Mouse (Mus musculus) cerebellum, adult 11-12 months (tissue): ENCODE data around the gene Gpsm2.

Source experiments
- DNase-seq: peaks from one replicate; pipeline ENCODE4 v3.0.0; 2022

The Gpsm2 gene

DNA sequence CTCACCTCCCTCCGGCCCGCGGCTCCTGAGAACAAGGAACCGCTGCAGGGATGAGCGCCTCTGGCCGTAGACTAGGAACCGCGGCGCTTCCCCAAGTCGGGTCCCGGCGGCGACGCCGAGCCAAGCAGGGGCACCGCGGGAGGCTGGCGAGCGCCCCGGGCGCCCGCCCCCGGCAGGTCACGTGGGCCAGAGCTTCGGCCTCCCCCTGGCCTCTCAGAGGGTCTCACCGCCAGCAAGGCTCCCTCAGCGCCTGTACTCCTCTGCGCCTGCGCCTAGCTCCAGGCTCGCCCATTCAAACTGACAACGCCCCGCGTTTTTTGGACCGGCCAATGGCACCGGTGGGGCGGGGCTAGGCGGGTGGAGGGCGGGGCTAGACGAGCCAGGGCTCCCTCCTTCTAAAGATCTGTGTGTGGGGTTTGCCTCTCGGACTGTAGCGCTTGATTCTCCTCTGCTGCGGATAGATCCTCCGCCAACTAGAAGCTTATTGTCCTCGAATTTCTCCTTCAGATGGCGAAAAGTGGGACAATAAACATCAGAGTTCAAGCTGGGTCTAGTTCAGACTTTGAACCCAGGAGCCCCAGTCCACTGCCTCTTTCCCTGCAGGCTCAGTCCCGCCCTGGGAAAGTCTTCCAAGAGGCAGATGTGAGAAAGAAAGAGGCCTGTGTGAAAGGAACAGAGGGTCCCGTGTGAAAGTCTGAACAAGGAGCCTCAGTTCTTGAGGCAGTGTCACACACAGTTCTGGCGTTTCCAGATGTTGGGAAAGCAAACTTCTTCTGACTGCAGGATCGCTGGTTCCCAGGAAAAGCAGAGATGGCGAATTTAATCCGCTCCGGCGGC, at the start of gene Gpsm2:
TSS of gene Gpsm2 (minus strand) at position 274 of the 837 bp plus-strand sequence.
- DNase-seq: peak; percentile 87

DNA sequence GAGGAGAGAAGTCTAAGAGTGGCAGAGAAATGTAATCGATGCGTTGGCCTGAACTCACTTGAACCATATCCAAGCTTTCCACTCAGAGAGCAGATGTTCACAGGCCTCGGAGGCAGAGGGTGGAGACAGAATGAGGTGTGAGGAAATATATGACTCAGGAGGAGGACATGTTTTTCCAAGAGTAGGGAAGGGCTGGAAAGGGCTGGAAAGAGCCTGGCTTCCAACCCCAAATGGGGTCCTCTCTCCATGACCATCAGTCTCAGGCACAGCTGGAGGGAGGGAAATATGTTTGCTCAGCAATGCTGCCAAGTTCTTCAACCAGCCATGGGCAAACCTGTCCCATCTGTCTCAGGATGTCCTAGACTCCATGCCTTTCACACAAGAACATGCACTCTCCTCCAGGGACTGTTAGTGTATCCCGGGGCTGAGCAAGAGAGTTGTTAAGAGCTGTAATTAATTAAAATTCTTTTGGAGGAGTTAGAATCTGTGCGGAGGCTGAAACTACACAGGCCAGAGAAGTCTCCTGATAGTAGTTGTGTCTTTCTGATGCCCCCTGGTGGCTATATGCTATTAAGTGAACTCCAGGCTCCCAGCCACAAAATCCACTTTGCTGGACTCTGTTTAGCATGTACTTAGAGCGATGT, 48.7 kb upstream of the Gpsm2 start:
- DNase-seq: peak; percentile 5

GRCm38 (mm10) chr3:108769547-108769946, 47.4 kb upstream of the Gpsm2 start:
- DNase-seq: no peak

DNA sequence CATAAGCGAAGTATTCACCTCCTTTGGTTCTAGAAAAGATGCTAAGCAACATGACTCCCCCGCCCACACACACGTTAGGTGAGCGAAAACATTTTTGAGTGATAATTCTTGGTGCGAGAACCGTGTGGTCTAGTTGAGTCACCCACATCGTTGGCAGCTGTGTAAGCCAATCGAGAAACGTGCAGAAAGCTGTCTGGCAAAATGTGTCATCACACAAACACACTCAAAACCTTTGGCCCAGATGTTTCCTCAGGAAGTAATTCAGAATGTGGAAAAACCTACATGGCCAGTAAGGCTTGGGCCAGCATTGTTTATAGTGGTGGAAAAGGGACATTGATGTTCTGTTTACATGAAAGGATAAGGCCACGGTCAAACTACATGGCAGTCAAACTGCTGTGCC, 45.3 kb upstream of the Gpsm2 start:
- no peak for DNase-seq

DNA sequence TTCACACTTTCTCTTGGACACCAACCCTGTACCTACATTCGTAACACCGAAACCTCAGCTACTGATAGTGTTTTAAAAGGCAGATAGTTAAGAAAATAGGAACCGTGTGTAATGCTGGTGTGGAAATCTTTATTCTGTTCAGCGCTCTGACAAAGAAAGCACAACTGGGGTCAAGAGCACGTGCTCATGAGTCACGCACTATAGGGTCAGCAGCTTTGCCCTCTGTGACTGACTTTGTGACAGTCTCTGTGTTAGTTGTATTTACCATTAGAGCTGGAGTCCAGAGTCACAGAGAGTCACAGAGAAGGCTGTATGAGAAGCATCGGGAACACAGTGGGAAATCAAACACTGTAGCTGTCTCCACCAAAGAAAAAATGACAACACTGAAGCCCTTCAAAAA, 44.8 kb upstream of the Gpsm2 start:
- no peak for DNase-seq

- DNase-seq: no peak
Observed at GRCm38 (mm10) chr3:108765476-108765875, 43.4 kb upstream of the Gpsm2 start.

DNA sequence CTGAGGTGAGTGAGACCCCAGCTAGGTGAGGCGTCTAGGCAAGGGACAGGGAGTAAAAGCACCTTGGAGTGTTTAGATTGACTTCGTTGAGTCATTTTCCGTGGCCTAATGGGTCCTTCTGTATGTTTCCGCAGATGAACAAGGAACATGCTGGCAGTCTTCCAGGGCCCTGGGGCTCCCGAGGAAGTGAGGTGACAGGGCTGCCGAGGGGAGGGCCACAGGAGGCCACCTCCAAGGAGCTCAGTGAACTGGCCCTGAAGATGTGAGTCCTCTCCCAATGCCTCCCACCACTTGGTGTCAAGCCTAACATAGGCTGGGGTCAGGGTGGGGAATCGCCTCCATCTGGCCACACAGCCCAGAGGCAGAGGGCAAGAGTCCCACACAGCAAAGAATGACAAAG, 42.9 kb upstream of the Gpsm2 start:
- DNase-seq: no peak

DNA sequence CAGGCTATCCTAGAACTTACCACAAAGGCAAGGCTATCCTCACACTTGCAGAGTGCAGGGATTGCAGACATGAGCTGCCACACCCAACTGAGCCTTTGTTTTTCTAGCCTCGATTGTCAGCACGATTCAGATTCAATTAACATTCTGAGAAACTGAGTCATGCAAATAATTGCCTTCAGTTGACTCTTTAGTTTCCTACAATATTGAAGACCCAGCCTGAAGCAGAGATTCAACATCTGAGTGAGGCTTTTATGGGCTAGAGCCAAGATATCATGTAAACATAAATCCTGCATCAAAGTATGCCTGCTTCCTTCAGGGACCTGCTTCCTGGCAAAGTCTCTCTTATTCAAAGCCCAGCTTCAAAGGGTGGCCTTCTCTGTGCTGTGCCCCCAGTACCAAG, 41.6 kb upstream of the Gpsm2 start:
- no peak for DNase-seq

DNA sequence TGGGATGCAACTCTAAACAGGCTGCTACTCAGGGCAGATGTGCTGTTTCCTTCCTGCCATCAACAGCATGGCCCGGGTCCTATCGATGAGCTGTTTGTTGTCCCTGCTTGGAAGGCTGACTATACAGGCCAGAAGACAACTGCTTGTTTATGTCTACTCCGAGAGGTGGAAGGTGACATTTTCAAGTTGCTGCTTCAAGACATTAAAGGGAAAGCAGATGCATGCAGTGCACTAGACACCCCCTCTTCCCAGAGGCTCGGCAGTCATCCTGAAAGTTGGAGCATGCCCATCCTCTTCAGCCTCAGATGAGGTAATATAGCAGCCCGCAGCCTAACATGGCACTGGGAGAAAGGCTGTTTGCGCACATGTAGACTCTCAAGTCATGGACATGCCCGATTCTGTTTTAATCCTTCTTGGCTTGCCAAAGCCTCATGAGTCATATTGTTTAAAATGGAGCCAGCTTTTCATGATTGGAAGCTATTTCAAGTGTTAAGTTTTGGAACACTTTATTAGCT, 40.5 kb upstream of the Gpsm2 start:
- DNase-seq: no peak

GRCm38 (mm10) chr3:108759566-108760420, 37.7 kb upstream of the Gpsm2 start:
- DNase-seq: no peak

GRCm38 (mm10) chr3:108757570-108757969, 35.5 kb upstream of the Gpsm2 start:
- no peak for DNase-seq

GRCm38 (mm10) chr3:108756131-108756530, 34.0 kb upstream of the Gpsm2 start:
- DNase-seq: no peak

GRCm38 (mm10) chr3:108755542-108755941, 33.4 kb upstream of the Gpsm2 start:
- no peak for DNase-seq

DNA sequence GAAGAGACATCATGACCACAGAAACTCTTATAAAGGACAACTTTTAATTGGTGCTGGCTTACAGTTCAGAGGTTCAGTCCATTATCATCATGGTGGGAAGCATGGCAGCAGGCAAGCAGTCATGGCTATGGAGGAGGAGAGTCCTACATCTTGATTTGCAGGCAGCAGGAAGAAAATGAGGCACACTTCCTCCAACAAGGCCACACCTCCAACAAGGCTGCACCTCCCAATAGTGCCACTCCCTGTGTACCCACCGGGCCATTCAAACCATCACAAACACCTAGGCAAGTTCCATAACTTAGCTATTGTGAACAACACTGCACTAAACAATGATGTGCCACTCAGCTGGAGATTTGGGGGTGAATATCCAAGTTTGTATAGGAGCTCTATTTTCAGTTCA, 32.4 kb upstream of the Gpsm2 start:
- no peak for DNase-seq

- DNase-seq: no peak
Observed at GRCm38 (mm10) chr3:108751691-108752090, 29.6 kb upstream of the Gpsm2 start.

GRCm38 (mm10) chr3:108751061-108751460, 29.0 kb upstream of the Gpsm2 start:
- no peak for DNase-seq

GRCm38 (mm10) chr3:108744060-108744459, 22.0 kb upstream of the Gpsm2 start:
- no peak for DNase-seq

DNA sequence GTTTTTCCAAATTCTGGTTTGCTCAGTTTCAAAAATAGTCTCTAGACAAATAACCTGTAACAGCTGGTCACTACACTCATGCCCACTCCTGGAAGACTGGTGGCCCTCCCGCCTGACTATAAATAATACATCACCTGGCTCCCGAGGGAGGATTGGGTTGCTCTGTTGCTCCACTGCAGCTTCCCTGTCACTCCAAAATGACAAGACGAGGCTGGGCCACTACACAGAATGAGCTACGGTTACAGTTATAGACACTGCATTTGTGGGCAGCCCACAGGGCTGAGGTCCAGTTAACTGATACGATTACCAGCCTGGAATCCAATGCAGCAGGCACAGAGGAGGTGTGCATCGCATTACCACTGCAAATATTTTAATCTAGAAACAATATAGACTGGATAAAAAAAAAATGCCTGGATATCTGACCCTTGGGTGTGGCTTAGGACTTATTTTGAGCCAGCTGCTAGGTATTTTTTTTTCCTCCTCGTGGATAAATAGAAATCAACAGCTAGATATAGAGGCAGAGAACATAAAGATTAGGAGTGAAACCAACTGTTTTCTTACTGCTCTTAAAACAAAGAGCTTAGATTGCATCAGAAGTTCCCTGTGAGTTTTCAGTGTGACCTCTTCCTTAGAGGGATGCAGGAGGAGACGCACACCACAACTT, 17.1 kb upstream of the Gpsm2 start, which contains the start of gene Aknad1:
TSS of gene Aknad1 (plus strand) at position 614 of the 664 bp plus-strand sequence.
- no peak for DNase-seq

GRCm38 (mm10) chr3:108737761-108738160, 15.7 kb upstream of the Gpsm2 start:
- DNase-seq: no peak

- DNase-seq: no peak
Observed at GRCm38 (mm10) chr3:108730316-108730715, 8.2 kb upstream of the Gpsm2 start.

DNA sequence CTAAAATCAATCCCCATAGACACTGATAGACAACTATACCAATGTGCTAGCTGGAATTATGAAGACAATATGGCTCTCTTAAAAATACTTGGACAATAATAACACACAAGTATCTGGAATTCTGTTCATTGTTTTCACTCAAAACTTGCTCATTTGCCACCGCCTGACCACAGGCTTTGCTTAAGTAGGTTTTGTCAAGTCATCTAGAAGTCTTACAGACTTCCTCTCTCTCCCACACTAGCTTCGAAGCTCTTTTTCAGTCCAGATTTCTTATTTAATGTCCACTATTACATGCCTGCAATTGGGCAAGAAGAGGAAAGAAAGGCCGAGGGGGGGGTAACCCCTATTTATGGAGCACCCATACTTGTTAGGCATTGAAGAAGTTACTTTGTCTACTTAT, 5.7 kb upstream of the Gpsm2 start:
- DNase-seq: no peak

GRCm38 (mm10) chr3:108727344-108727743, 5.2 kb upstream of the Gpsm2 start:
- DNase-seq: no peak

- DNase-seq: no peak
Observed at GRCm38 (mm10) chr3:108726413-108726812, 4.3 kb upstream of the Gpsm2 start.
